Mouse (Mus musculus): ENCODE measurements around the gene Sugct.

DNA sequence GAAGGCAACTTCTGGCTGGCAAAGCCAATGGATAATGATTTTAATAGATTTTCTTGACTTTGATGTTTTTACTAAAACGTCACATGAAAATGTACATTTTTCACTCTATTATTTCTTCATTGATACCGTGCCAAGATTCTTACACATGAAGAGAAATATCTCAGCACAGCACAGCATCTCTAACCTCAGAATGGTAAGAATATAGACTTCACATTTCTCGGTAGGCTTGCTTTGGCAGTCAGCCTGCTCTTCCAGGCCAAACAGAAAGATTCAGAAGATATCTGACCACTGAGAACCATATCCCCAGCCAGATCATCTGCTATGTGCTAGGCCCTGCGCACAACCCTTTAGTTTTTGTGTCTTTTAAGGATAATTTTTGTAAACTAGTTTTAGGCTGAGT is 657.0 kb downstream of the Sugct start:
- TF ChIP-seq POLR2A (IDR thresholded peaks at IDR 0.05; ENCODE audit: insufficient read depth, low read depth, low read length) (no peak), CTCF (IDR thresholded peaks at IDR 0.05) (no peak), EP300 (IDR thresholded peaks at IDR 0.05; ENCODE audit: insufficient read depth, low read depth, low read length) (no peak)
